Comparison of ENCODE assay signal across 14 mouse cellular contexts in the genomic region with DNA sequence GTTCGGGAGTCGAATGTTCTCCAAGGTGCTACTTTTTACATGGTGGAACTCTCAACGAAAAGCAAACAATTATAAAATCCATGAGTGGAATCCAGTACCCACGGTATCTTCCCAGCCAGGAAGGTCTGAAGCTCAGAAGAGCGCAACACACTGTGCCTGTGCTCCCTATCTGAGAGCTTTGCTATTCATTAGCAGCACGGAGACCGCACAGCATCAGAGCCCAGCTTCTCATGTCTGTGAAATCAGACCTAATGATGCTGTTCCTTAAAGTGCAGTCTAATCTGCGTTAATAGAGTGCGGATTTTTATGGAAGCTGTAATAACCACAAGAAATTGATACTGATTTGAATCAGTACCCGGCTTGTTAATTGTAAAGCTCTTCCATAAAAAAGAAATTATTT. TPM values are rescaled to one million over a fixed set of nuclear protein-coding genes. Genes with fewer than 3 reads are reported as not detected.
"Had no signal": no experiment of that assay in that cellular context is flagged by ENCODE, and none has a peak within 500 bp of the region (broad histone marks: within the 10 kb centered on the region; RNA-seq: fewer than 3 reads in every experiment).

No protein-coding gene starts in this region.

- H3K36me3 ChIP-seq: kidney, embryonic 15.5 days; limb, embryonic 13.5 days; midbrain, embryonic 12.5 days had no signal

- DNase-seq: kidney, adult 2 months; kidney, postnatal 14 days; left cerebral cortex, postnatal 4 days; lung, adult 18-20 months; right cerebral cortex, postnatal 25 days; thymus, postnatal 4 days had no signal

- H3K27ac ChIP-seq: kidney, embryonic 15.5 days; limb, embryonic 13.5 days; liver, embryonic 14.5 days; midbrain, embryonic 12.5 days had no signal

- H3K4me3 ChIP-seq: kidney, embryonic 15.5 days; limb, embryonic 13.5 days; midbrain, embryonic 12.5 days had no signal

- H3K4me1 ChIP-seq: kidney, embryonic 15.5 days; limb, embryonic 13.5 days; midbrain, embryonic 12.5 days had no signal

- H3K9ac ChIP-seq: kidney, embryonic 15.5 days; limb, embryonic 13.5 days; liver, embryonic 14.5 days; midbrain, embryonic 12.5 days had no signal

- H3K27me3 ChIP-seq: kidney, embryonic 15.5 days; limb, embryonic 13.5 days; midbrain, embryonic 12.5 days had no signal

- H3K9me3 ChIP-seq: kidney, embryonic 15.5 days; limb, embryonic 13.5 days; midbrain, embryonic 12.5 days had no signal

- H3K4me2 ChIP-seq: kidney, embryonic 15.5 days; limb, embryonic 13.5 days; midbrain, embryonic 12.5 days had no signal

RNA-seq across cellular contexts. Expression of gene Rergl, which starts 41.3 kb away (rescaled TPM):
- polyA plus RNA-seq: large intestine, adult 2 months; limb, embryonic 13.5 days; liver, adult 2 months; liver, embryonic 14.5 days; lung, embryonic 16.5 days; midbrain, embryonic 12.5 days; small intestine, adult 2 months had no signal
